Mouse (Mus musculus) stomach, embryonic 14.5 days (tissue): ENCODE measurements around the gene Ubiad1. TPM values are rescaled to one million over a fixed set of nuclear protein-coding genes. Genes with fewer than 3 reads are reported as not detected.

Experiments used
- ATAC-seq: fragments of 200-750 bp; cut with Nextera tagmentation; 2 replicates; pipeline ENCODE4 v1.8.0; 2017; ENCODE audit warnings: low read depth, moderate TSS enrichment; ENCODE audit not compliant: insufficient number of reproducible peaks, insufficient read depth, low FRiP score
- H3K27ac ChIP-seq: fragments of 300-500 bp; sonication (generic); 2 replicates; pipeline ENCODE4 v1.5.1; 2014; ENCODE audit warnings: mild to moderate bottlenecking, low read length, moderate library complexity, mixed read lengths
- H3K27me3 ChIP-seq: fragments of 300-500 bp; sonication (generic); 2 replicates; pipeline ENCODE4 v1.6.1; 2014; ENCODE audit warnings: low read length, control low read depth, mixed read lengths; ENCODE audit not compliant: control insufficient read depth, insufficient read depth
- H3K36me3 ChIP-seq: fragments of 300-500 bp; sonication (generic); 2 replicates; pipeline ENCODE4 v1.6.1; 2014; ENCODE audit warnings: mild to moderate bottlenecking, control low read depth, low read length, moderate library complexity, mixed read lengths; ENCODE audit not compliant: control insufficient read depth, insufficient read depth
- H3K4me1 ChIP-seq: fragments of 300-500 bp; sonication (generic); 2 replicates; pipeline ENCODE4 v1.6.1; 2014; ENCODE audit warnings: low read length, control low read depth, mixed read lengths; ENCODE audit not compliant: control insufficient read depth, insufficient read depth
- H3K4me2 ChIP-seq: fragments of 300-500 bp; sonication (generic); replicated peaks from 2 replicates; pipeline ENCODE4 v1.6.1; 2014; ENCODE audit warnings: low read depth, low read length, control low read depth
- H3K4me3 ChIP-seq: fragments of 300-500 bp; sonication (generic); 2 replicates; pipeline ENCODE4 v1.5.1; 2014; ENCODE audit warnings: low read depth, low read length, control low read depth
- H3K9ac ChIP-seq: fragments of 300-500 bp; sonication (generic); replicated peaks from 2 replicates; pipeline ENCODE4 v1.6.1; 2014; ENCODE audit warnings: low read depth, mild to moderate bottlenecking, control low read depth, low read length, moderate library complexity, mixed read lengths
- H3K9me3 ChIP-seq: fragments of 300-500 bp; sonication (generic); 2 replicates; pipeline ENCODE4 v1.6.1; 2016; ENCODE audit warnings: low read depth, low read length, control low read depth; ENCODE audit not compliant: control insufficient read depth
- WGBS: fragments of 180-500 bp; shearing (Covaris S2); extraction: QIAGEN DNeasy Blood & Tissue Kit; methylation state at CpG from one replicate; pipeline ENCODE4 v1.1.7; 2014; 5-methylcytosine and 5-hydroxymethylcytosine counted together
- polyA plus RNA-seq: library from polyadenylated mRNA; unstranded; fragments of >200 nt; fragmentation: Nextera tagmentation; extraction: Ambion mirVana; gene quantifications from 2 replicates; pipeline ENCODE4 v1.2.1, GENCODE M21; 2014

Gene Ubiad1
- polyA plus RNA-seq, 1 experiment from 2014 or later = 16.9 TPM

DNA sequence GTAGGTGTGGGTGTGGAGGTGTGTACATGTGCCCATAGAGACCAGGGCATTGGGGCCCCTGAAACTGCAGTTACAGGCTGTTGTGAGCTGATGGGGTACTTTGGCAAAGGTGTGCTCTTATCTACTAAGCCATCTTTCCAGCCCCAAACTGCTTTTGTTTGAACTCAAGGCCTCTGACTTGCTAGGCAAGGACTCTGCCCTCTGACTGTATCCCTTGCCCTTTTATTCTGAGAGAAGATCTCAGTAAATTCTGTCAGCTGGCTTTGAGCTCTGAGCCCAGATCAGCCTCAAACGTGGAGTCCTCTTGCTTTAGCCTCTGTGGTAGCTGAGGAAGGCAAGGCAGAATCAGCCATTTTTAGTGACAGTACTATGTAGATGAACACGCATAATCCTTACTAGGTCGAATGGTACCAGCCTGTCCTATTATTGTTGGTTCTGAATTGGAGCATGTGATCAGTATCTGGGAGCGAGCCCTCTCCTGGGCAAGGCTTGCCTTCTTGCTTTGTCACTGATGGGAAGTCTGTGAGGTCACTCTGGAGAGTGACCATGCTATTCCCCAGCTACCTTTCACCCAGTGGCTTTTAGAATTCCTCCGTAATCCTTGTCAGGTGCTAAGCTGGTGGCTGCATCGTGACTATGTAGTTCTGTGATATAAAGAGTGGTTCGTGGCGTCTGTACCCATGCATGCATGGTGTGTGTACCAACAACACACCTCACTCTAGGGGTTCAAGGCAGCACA lies 28.0 kb upstream of the Ubiad1 start:
- no peaks in the 10 kb centered on the region for H3K4me1 ChIP-seq
- H3K27ac ChIP-seq = no peak overlapping the region
- WGBS = 93% methylated on average over 8 of the region's 8 CpGs
- H3K9ac ChIP-seq = no peak overlapping the region
- H3K9me3 ChIP-seq = no peaks in the 10 kb centered on the region
- no peak overlapping the region for H3K4me3 ChIP-seq
- no peak overlapping the region for H3K4me2 ChIP-seq
- H3K36me3 ChIP-seq = peaks cover 73% of the 10 kb centered on the region
- H3K27me3 ChIP-seq = no peaks in the 10 kb centered on the region
- ATAC-seq = no peak

DNA sequence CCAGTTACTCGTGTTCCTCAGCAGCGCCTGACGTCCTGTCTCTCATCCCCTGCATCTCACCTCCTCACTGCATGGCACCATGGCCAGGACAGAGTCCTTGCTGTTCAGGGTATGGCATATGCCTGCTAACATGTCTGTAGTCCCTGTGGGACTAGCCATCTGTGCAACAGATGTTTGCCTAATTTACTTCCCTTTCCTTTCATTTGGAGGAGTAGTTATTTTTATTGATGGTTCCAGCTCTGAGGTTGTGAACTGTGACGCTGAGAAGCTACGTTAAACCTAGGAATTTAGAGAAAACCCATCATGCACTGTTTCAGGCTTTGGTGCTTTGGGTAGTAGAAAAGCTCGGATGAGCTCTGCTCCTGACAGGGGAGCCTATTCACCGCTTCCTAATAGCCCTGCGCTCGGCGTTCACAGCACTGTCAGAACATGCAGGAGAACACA lies 26.8 kb upstream of the Ubiad1 start:
- WGBS = 85% methylated on average over 10 of the region's 10 CpGs
- Histone ChIP-seq H3K4me3 (no peak overlapping the region), H3K27ac (no peak overlapping the region), H3K4me1 (no peaks in the 10 kb centered on the region), H3K9me3 (no peaks in the 10 kb centered on the region), H3K27me3 (no peaks in the 10 kb centered on the region), H3K9ac (no peak overlapping the region), H3K36me3 (peaks cover 75% of the 10 kb centered on the region), H3K4me2 (no peak overlapping the region)
- ATAC-seq = no peak

DNA sequence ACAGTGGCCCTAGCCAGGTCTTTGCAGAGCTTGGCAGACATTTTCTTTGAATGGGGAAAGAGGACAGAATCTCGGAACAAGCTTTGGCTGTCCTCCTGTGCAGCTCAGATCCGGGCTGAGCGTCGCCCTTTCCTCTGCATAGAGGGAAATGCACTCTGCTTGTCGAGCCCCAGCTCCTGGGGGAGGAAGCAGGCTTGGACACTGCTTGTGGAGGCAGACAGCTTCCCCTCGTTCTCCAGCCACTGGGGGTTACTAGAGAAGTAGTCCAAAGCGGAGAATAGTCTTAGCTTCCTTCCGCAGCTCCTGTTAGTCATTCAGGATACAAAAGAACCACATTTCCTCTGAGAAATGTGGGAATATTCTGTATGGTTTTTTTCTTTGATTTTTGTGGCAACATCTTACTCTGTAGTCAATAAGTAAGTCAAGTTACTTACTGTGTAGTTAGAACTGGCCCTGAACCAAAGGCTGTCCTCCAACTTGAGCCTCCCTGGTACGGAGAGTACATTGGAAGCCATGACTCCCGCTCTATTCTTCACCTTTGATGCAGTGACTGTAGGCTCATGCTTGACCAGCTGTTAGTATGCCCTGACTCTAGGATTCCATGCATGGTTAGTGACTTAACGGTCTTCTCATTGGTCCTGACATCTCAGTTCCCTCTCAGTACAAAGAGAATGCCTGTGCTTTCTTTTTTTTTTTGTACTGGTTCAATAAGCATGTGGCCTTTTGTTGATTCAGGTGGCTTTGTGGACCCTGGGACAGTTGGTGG lies 25.1 kb upstream of the Ubiad1 start:
- Histone ChIP-seq H3K4me3 (no peak overlapping the region), H3K9ac (no peak overlapping the region), H3K9me3 (no peaks in the 10 kb centered on the region), H3K4me1 (no peaks in the 10 kb centered on the region), H3K27ac (no peak overlapping the region), H3K36me3 (peaks cover 77% of the 10 kb centered on the region), H3K27me3 (no peaks in the 10 kb centered on the region), H3K4me2 (no peak overlapping the region)
- no peak for ATAC-seq
- 92% methylated on average over 11 of the region's 11 CpGs for WGBS

DNA sequence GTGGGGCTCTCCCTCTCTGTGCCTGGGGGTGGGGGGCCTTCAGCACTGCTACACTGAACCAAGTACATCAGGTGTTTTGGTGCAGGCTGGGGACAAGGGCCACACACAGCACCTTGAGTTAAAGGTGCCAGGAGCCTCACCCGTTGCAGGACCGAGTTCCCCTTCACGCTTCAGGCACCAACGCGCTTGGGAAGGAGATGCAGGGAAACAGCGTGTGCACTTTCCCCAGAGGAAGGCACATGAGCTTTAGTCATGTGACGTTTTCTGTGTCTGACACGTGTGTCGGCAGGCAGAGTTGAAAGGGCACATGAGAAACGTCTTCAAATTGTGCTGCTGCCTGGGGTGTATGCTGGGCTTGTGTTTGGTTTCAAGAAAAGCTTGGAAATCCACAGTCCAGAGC lies 23.8 kb upstream of the Ubiad1 start:
- Histone ChIP-seq H3K4me1 (no peaks in the 10 kb centered on the region), H3K27ac (no peak overlapping the region), H3K9me3 (no peaks in the 10 kb centered on the region), H3K9ac (no peak overlapping the region), H3K4me3 (no peak overlapping the region), H3K4me2 (no peak overlapping the region), H3K36me3 (peaks cover 88% of the 10 kb centered on the region), H3K27me3 (no peaks in the 10 kb centered on the region)
- WGBS = 91% methylated on average over 10 of the region's 10 CpGs
- ATAC-seq = no peak

DNA sequence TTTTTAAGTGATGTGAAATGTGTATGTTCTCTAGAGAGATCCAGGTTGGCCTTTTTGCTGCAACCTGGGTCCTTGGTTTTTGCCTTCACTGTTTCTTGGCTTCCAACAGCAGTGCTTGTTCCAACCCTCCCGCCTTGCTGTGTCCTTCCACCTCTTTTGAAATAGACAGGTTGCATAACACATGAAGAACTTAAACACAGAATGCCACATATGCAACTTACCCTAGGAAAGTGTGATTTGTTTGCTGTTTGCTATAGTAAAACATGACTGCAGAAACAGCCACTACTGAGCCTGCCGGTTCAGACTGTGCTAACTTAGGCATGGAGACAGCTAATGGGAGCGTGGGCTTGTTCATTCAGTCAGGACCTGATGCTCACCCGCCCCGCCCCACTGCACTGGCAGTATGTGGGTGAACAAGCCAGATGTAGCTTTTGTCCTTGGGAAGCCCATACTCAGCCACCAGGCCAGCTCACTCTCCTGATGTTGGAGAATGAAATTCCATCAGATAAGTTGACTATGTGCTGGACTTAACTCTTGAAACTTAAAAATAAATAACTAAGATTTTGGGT lies 22.0 kb upstream of the Ubiad1 start:
- Histone ChIP-seq H3K27me3 (no peaks in the 10 kb centered on the region), H3K9ac (no peak overlapping the region), H3K4me2 (no peak overlapping the region), H3K4me1 (no peaks in the 10 kb centered on the region), H3K36me3 (peaks cover 80% of the 10 kb centered on the region), H3K4me3 (no peak overlapping the region), H3K27ac (no peak overlapping the region), H3K9me3 (no peaks in the 10 kb centered on the region)
- ATAC-seq = no peak
- WGBS = 96% methylated on average over 5 of the region's 5 CpGs

DNA sequence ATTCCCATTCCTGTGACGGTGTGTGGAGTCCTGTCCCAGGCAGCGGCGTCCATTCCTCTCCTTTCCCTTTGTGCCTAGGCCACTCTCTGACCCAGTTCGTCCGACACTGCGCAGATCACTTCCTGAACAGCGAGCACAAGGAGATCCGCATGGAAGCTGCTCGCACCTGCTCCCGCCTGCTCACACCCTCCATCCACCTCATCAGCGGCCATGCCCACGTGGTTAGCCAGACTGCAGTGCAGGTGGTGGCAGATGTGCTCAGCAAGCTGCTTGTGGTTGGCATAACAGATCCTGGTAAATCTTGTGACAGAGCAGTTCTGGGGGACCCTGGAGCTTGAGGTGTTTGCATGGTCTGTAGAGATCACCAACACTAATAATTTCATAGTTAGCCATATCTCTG lies 20.3 kb upstream of the Ubiad1 start:
- 94% methylated on average over 12 of the region's 12 CpGs for whole genome bisulfite sequencing
- Histone ChIP-seq H3K9me3 (no peaks in the 10 kb centered on the region), H3K4me2 (no peak overlapping the region), H3K27me3 (no peaks in the 10 kb centered on the region), H3K9ac (no peak overlapping the region), H3K36me3 (peaks cover 64% of the 10 kb centered on the region), H3K27ac (no peak overlapping the region), H3K4me3 (no peak overlapping the region), H3K4me1 (no peaks in the 10 kb centered on the region)
- ATAC-seq = no peak

DNA sequence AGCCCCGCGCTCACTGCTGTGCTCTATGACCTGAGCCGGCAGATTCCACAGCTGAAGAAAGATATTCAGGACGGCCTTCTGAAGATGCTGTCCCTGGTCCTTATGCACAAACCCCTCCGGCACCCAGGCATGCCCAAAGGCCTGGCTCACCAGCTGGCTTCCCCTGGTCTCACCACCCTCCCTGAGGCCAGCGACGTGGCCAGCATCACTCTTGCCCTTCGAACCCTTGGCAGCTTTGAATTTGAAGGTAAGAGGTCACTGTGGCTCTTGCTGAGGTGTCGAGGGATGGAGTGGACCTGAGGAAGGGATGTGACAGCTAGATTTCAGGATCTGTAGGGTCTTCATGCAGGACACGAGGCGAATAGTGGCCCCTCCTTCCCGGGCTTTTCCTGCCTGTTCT lies 19.7 kb upstream of the Ubiad1 start:
- Histone ChIP-seq H3K9me3 (no peaks in the 10 kb centered on the region), H3K4me1 (no peaks in the 10 kb centered on the region), H3K4me3 (no peak overlapping the region), H3K9ac (no peak overlapping the region), H3K4me2 (no peak overlapping the region), H3K36me3 (peaks cover 62% of the 10 kb centered on the region), H3K27me3 (no peaks in the 10 kb centered on the region), H3K27ac (no peak overlapping the region)
- ATAC-seq = no peak
- 90% methylated on average over 12 of the region's 12 CpGs for WGBS

DNA sequence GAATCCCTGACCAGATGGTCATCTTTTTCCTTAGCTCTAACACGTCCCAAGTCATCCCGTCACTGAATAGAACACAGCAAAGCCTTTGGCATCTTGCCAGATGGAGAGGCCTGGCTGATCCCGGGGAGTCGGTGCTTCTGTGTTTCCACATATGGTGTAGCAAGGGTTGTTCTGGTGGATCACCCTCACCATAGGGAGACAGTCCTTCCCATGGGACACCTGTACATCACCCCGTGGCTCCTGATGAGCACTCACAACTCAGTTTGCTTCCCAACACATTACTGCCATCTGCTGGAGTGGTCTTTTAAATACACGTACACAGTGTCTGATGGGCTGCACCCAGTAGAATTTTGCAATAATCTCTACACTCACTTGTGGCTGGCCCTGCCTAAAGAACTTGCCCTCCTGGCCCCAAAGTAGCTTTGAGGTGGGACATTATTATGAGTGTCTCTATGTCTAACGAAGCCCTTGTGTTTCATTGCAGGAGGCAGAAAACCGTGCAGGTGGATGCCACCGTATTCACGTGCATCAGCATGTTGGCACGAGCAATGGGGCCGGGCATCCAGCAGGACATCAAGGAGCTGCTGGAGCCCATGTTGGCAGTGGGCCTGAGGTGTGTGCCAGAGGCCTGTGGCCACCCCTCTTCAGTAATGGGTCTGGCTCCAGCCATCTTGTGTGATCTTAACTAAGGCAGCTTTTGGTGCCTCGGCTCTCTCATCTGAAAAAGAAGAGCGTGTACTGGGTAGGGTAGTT lies 18.8 kb upstream of the Ubiad1 start:
- H3K4me2 ChIP-seq = no peak overlapping the region
- H3K27me3 ChIP-seq = no peaks in the 10 kb centered on the region
- H3K4me3 ChIP-seq = no peak overlapping the region
- peaks cover 62% of the 10 kb centered on the region for H3K36me3 ChIP-seq
- no peaks in the 10 kb centered on the region for H3K4me1 ChIP-seq
- no peak overlapping the region for H3K27ac ChIP-seq
- no peaks in the 10 kb centered on the region for H3K9me3 ChIP-seq
- H3K9ac ChIP-seq = no peak overlapping the region
- WGBS = 74% methylated on average over 14 of the region's 14 CpGs
- ATAC-seq = no peak
